Mouse (Mus musculus): Measurements from ENCODE around the gene Mipep.

- TF ChIP-seq CTCF (IDR thresholded peaks at IDR 0.05) (no peak), EP300 (IDR thresholded peaks at IDR 0.05) (no peak)
These were observed 13.2 kb downstream of the Mipep start for GRCm38 (mm10) chr14:60797596-60797995.
